Mouse (Mus musculus) lung, postnatal 0 days (tissue): ENCODE measurements around the gene Mtmr4.

Source experiments
- CTCF ChIP-seq: IDR thresholded peaks from 2 replicates; pipeline ENCODE4 v1.5.1; 2016; ENCODE audit warnings: antibody characterized with exemption, mild to moderate bottlenecking
- EP300 ChIP-seq: IDR thresholded peaks from 2 replicates; pipeline ENCODE4 v1.6.1; 2016; ENCODE audit warnings: antibody characterized with exemption, mild to moderate bottlenecking, control low read depth

- TF ChIP-seq CTCF (no peak), EP300 (no peak)
These were observed 14.2 kb upstream of the Mtmr4 start for GRCm38 (mm10) chr11:87577601-87578248.
